Mouse (Mus musculus): Measurements from ENCODE around the gene Uqcc1.

The Uqcc1 gene

GRCm38 (mm10) chr2:155816179-155816578 lies 113.9 kb downstream of the Uqcc1 start:
- no peak for DNase-seq (ENCODE audit: low spot score in 2 of 2)

GRCm38 (mm10) chr2:155814829-155815228 lies 115.3 kb downstream of the Uqcc1 start:
- DNase-seq (ENCODE audit: low spot score in 2 of 2), result no peak

GRCm38 (mm10) chr2:155812637-155813036 lies 117.5 kb downstream of the Uqcc1 start:
- DNase-seq (ENCODE audit: low spot score in 2 of 2), result no peak

- DNase-seq (ENCODE audit: low spot score in 2 of 2), result peak; percentile 72 to 78
Observed at GRCm38 (mm10) chr2:155811821-155812396, 118.2 kb downstream of the Uqcc1 start.

GRCm38 (mm10) chr2:155809620-155810019 lies 120.5 kb downstream of the Uqcc1 start:
- DNase-seq (ENCODE audit: low spot score in 2 of 2), result no peak

GRCm38 (mm10) chr2:155807408-155807807 lies 122.7 kb downstream of the Uqcc1 start:
- DNase-seq (ENCODE audit: low spot score in 2 of 2), result no peak

GRCm38 (mm10) chr2:155806548-155806947 lies 123.6 kb downstream of the Uqcc1 start:
- no peak for DNase-seq (ENCODE audit: low spot score in 2 of 2)

- DNase-seq (ENCODE audit: low spot score in 2 of 2), result no peak
Observed at GRCm38 (mm10) chr2:155805925-155806255, 124.2 kb downstream of the Uqcc1 start.

- no peak for DNase-seq (ENCODE audit: low spot score in 2 of 2)
Observed at GRCm38 (mm10) chr2:155805231-155805924, 124.7 kb downstream of the Uqcc1 start.

GRCm38 (mm10) chr2:155804053-155804452 lies 126.1 kb downstream of the Uqcc1 start:
- no peak for DNase-seq (ENCODE audit: low spot score in 2 of 2)

GRCm38 (mm10) chr2:155802761-155803160 lies 127.3 kb downstream of the Uqcc1 start:
- no peak for DNase-seq (ENCODE audit: low spot score in 2 of 2)

- DNase-seq (ENCODE audit: low spot score in 2 of 2), result no peak
Observed at GRCm38 (mm10) chr2:155798613-155799012, 131.5 kb downstream of the Uqcc1 start.
